Mouse (Mus musculus) CD4-positive helper T cell, adult 2 months (primary cell): ENCODE measurements around the gene Rpn1.

Experiments
- DNase-seq: peaks from one replicate; pipeline ENCODE4 v3.0.0-alpha.2; 2012; ENCODE audit warnings: low read depth, missing footprints, low spot score

Gene Rpn1

DNA sequence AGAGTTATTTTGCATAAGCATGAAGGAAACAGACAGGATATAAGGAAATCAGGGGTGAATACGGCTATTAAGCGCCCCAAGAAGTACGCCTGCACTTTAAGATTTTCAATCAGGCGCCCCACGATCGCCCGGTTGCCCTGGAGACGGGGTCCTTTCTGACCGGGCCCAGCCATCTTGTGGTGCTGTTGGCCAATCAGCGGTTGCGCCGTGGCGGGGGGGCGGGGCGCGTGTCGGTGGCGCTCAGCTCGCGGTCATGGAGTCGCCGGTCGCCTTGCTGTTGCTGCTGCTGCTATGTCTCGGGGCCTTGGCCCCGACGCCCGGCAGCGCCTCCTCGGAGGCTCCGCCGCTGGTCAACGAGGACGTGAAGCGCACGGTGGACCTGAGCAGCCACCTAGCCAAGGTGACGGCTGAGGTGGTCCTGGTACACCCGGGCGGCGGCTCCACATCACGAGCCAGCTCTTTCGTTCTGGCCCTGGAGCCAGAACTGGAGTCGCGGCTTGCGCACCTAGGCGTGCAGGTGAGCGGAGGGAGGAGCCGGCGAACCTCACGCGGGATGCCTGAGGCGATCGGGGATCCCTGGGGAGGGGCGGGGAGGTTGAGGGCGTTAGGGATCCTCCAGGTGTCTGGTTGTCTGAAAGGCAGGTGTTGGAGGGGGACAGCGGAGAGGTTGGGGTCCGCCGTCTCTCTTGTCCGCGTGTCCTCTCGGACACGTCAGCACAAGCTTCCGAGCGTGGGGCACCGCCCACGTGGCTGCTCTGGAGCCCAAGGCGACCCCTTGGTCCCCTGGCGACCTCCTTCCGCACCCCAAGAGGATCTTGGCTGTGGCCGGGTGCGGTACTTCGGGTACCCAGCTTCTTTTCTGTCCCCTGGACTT, at the start of gene Rpn1:
Gene Rpn1 (plus strand): TSS at position 205 of the 874 bp plus-strand sequence.
- DNase-seq, result peak; percentile 98

DNA sequence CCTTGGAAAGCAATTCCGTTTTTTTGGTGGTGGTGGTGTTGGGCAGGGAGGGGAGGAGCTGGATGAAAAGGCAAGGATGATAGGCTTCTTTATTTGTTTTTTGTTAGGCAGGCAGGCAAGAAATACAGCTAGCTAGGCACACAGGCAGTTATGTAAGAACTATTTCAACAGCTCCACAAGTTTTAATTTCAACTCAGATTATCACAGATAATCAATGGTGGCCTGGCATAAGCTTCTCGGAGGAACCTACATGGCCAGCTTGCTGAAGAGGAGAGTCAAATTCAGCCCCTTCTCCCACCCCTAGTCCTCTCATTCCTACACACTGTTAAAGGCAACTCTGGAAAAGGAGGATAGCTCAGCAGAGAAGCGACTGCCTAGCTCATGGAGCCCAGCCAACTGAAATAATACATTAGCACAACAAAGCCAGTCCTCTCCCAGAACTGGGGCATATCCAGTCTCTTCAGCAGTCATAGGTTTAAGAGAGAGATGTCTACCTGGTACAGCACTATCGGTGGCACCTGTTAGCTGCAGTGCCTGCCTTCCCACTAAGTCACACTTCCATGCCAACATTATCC, 46.7 kb upstream of the Rpn1 start:
- DNase-seq, result no peak

DNA sequence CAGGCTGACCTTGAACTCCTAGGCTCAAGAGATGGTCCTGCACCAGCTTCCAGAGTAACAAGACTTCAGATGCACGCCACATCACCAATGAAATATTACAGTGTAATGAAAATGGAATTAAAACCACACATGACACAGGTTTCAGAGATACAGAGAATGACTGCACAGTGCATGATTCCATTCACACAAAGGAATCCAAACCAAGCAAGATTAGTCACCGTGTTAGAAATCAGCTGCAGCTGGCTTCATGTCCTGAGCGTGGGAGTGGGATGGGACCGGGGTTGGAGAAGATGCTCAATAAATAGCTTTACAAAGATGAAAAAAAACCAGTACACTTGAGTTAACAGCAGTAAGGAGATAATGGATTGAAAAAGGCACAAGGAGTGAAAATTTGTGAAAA, 44.9 kb upstream of the Rpn1 start:
- DNase-seq, result no peak

DNA sequence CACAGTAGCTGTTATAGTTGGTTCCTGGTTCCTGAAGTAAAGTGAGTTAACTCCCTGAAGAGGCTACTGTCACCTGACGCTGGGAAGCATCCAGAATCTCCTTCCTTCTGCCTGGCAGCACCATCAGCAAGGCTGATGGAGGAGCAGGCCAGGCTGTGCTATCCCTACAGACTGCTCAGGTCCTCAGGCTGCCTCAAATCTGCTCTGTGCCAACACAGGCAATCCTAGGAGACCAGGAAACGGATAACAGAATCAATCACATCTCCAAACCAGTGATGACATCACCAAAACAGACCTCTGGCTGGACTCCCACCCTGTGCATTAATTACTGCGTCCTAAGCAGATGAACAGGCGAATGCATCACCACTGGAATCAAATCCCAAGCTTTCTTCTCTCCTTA, 43.1 kb upstream of the Rpn1 start:
- no peak for DNase-seq

DNA sequence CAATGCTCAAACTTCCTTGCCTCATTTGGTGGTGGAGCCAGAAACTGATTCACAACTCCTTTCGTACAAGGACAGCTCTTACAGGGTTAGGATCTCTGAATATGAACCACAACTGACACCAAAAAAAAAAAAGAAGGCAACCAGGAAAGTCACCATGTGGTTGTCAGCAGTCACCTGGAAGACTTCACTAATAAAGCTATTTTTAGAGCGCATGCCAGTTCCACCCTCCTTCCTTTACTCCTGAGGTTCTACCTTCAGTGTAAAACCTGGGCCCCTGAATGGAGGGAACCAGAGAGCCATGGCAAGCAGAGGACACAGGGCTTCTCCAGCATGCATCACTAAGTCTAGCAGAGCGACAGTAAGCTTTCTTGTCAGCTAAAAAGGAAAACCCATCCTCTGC, 41.9 kb upstream of the Rpn1 start:
- DNase-seq, result no peak

DNA sequence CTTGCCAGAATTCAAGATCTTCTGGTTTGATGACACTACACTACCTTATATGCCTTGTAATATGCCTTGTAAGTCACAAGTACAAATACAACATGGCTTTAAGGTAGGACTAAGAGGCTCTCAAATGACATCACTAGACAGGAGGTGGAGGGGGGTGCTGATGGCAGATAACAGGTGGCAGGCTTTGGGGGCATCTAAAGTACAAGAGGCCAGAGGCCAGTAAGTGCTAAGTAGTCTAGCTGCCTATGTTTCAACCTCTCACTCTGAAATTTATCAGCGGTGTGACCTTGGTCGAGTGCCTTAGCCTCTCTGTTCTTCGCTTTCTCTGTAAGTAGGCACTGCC, 40.1 kb upstream of the Rpn1 start:
- no peak for DNase-seq

DNA sequence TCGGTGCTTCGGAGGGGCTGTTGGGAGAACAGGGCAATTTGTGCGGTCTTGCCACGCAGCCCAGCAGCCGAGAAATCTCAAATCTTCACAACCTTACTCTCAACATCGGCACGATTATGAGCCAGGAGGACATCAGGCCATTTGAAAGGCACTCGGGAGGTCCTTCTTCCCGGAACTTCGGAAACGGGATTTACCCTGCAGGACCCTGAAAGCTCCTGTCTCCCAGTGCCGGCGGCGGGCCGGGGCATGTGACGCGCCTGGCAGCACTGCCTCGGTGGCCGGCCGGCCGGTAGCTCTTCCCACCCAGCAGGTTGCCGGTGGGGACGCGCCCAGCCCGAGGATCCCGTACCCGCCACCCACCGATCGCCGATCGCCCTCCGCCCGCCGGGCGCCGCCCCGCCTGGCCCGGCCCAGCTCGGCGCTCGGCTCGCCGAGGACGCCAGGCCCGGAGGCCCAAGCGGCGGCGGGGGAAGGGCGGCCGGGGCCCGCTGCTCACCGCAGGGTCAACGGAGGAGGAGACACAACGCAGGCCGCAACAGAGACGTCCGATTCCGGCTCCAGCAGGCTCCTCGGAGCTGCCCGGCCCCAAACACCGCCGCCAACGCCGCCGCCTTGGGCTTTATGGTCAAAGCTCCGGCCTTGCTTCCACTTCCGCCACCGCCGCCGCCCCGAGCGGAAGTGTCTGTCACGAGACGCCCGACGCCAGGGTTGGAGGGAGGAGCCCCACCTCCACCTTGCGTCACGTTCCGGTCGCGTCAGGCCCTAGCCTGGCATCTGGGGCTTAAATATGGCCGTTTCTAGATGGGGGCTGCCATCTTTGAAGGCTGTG, 39.5 kb upstream of the Rpn1 start, which contains the start of gene Rab7:
Gene Rab7 (minus strand): TSS at position 694 of the 829 bp plus-strand sequence.
- peak; percentile 96 for DNase-seq

DNA sequence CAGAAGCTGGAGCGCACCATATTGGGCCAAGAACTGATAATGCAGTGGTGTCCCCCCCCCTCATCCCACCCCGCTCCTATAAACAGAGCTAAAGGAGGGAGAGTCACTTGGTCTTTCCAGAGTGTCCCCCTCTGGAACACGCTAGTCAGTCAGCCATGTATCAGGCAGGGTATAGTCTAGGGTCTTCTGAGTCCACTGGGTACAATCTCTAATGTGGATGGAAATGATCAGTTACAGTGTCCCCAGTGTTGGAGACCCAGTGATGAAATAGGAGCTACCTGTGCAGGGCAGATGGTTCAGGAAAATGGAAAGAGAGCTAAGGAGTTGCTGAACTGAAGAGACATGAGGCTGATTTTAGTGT, 38.9 kb upstream of the Rpn1 start:
- no peak for DNase-seq

DNA sequence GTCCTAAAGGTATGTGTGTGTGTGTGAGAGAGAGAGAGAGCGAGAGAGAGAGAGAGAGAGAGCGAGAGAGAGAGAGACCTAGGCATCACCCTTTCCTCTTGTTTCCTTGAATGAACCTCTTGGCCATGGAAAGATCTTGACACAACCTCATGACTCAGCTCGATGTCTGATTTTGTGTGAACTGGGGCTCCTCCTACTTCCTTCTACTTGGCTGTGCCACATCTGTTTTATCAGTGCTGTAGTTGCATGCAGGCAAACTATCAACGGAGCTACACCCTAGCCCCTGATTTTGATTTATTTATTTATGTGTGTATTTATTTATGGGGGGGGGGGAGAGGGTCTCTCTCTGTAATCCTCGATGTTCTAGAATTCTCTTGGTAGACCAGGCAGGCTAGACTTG, 36.4 kb upstream of the Rpn1 start:
- no peak for DNase-seq

DNA sequence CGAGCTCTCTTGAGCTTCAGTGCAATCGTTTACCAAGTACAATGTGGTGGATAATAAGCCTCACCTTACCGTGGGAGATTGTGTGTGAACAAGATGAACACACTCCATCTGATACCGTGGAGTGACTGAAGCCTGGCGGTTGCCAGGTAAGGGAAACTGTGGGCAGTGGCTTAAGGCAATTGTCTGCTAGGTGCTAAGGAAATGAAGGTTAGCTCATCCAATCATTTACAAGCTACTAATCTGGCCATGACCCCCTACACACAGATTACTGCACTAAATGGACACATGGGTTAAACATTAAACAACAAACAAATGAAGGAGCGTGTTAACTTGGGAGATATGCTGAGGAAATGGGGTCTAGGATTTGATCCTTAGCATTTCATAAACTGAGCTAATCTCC, 35.3 kb upstream of the Rpn1 start:
- DNase-seq, result no peak

DNA sequence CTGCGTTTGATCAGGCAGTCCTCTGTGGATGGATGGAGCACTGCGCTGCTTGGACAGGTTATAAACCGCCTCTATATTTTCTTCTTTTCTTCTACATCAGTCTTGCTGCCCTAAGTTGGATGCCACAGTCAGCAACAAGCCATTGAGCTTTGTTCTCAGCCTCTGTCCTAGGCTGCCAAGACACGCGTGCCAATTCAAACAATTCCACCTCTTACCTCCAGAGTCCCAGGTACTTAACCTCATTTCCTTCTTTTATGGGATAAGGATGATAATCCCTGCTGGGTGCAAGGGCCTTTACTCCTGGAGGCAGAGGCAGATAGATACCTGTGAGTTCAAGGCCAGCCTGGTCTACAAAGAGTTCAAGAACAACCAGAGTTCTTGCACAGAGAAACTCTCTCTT, 33.1 kb upstream of the Rpn1 start:
- DNase-seq, result no peak

DNA sequence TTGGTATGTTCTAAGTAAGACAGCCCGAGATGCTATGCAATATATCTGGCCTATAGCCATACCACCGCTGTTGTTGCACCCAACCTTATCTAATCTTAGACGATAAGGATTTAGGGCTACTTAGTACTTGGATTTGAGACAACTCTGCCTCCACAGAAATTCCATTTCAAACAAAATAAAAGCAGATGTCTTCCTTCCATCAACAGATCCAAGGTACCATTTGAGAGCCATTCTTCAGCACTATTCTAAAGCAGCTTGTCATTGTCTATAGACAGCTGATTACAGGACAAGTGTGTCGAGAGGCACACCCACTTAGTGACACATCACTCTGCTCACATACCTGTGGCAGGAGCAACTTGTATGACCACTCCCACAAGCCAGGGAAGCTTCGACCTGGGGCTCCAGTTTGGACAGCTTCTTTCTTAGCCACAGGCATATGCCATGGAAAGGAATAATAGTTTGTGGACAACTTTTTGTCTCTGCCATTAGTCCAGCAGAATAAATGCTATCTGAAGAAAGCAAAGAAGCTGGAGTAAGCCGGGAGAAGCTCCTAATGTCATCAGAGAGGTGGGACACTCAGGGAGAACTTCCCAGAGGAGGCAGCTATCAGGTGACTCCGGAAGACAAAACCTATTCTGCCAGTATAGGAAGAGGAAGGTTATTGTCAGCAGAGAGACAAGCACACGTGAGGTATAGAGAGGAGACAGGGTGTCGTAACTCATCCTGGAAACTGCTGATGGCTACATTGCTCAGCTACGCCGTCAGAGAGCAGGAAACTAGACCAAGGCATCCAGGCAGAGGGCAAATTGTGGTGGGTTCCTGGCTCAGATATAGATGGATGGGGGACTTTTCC, 30.8 kb upstream of the Rpn1 start:
- no peak for DNase-seq

DNA sequence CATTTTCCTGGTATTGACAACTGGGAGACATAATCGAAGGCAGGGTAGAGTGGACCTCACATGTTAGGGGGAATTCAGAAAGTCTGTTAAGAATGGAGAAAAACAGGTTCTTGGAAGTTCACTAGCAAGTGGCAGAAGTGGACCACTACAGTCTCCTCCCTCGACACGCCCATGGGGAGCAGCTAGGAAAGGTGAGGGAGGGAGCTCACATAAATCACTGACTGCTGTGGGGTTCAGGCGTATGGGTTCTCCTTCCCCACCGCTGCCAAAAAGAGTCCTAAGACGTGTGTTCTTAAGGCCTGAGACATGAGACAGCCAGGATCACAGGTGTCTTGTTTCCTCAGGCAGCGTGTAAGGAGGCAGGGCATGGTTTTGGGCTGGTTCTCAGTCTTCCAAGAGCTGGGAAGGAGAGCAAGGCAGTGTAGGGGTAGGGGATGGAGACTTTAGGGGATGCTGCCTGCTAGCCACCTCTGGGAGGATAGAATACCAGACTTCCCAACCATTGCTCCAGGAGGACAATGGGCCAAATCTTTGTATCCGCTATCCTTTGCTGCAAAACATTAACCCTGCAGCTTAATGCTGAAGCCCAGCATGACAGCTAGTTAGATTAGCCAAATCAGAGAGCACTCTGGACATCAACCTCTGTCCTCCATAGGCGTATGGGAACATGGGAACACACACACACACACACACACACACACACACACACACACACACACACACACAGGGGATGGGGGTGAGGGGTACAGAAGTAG, 30.0 kb upstream of the Rpn1 start:
- no peak for DNase-seq

DNA sequence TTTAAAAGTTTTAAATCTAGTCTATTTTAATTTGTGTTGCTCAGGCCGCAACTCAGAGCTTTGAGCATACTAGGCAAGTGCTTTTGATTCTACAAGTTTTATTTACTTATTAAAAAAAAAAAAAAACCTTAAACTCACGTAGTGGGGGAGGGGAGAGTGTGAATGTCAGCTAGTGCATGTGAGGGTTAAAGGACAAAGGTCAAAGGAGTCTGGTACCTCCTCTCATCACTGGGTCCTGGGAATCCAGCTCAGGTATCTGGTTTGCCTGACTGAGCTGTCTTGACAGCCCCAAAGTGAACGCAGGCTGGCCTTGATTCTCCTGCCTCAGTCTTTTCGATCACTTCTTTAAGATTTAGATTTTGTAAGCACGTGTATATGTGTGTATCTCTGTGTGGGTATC, 28.6 kb upstream of the Rpn1 start:
- DNase-seq, result no peak

DNA sequence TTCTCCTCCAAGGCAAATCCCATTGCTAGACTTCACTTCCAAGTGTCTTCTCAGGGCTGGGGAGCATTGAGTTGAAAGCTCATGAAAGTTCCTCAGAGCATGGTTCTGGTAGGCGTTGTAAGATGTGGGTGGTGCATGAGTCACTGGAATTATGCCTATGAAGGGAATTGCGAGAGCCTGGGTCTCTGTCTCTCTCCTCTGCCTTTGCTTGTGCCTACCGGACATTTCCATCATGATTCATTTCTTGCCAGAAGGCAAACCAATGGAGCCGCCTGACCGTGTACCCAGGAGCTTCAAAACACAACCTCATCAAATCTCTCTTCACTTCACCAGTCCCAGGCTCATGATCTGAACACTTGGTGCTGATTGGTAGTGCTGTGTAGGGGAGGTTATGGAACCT, 27.4 kb upstream of the Rpn1 start:
- no peak for DNase-seq

DNA sequence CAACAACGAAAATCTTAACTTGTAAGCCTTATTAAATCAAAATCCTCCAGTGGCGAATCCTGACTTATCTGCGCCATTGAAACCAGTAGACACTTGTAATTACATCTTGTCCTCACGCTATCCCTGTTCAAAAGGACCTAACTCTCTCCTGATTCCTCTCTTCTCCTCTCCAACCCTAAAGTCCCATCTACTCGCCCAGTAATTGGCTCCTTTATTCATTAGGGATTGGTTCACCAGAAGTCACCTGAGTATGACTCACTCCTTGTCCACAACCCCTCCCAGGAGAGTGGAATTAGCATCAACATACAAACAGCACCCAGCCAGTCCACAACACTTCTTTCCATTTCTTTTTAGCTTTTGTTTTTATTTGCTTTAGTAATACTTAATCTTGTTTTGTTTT, 24.4 kb upstream of the Rpn1 start:
- no peak for DNase-seq

DNA sequence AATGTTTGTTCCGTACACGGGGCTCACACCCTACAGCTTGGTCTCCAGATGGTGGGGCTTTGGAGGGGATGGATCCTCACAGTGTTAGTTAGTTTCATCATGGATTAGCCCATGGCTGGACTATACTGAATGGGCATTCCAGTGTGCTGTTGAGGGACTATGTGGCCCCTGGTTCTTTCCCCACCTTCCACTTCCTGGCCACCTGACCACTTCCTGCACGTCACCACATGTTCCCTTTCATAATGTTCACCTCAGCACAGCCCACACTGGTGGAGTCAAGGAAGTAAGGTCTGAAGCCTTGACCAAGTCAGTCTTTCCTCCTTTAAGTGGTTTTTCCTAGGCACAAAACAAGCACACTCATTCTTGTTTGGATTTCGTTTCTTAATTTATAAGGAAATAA, 23.7 kb upstream of the Rpn1 start:
- DNase-seq, result no peak

DNA sequence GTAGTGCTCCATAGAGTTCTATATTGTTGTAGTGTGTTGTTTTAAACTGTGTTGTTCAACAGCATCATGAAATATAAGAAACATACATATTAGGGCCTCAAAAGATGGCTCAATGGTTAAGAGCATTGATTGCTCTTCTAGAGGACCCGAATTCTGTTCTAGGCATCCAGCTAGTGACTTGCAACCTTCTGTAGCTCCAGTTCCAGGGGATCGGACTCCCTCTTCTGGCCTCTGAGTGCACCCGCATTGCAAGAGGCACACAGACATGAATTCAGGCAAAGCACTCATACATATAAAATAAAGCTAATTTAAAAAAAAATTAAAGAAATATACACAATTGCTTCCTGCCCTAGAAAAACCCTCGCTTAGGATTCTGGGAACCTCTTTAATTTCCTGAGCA, 22.9 kb upstream of the Rpn1 start:
- DNase-seq, result no peak

DNA sequence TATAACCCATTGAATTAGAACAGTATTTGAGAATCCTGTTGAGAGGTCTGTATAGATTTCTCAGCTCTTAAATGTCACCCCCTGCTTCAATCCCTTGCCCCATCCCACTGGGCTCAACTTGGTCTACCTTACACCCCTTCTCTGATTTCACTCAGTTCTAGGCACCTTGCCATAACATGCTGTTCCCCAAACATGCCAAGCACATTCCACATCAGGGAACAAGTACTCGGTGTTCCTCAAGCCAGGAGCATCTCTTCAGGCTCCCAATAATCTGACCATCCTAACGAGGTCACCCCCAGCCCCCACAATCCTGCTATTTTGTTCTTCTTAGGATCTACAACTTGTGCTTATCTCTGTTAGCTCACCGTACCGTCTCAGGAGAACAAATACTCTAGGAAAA, 21.9 kb upstream of the Rpn1 start:
- no peak for DNase-seq

DNA sequence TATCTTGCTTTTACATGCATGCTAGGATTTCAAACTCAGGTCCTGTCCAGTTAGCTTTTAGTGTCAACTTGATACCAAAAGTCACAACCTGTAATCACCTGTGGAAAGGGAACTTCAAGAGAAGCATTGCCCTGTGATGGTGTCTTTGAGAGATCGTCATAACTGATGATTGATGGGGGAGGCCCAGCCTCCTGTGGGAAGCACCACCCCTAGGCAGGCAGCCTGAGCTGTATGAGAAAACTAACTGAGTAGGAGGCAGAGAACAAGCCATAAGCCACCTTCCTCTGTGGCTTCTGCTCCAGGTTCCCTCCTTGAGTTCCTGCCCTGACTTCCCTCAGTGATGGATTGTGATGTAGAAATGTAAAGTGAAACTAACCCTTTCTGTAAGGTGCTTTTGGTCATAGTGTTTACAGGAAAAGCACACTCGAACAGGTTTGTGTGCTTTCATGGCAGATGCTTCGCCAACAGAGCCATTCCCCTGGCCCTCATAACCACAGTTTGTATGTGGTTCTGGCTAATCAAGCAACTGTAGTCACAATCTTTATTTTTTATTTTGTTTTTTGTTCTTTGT, 20.1 kb upstream of the Rpn1 start:
- DNase-seq, result peak; percentile 19

DNA sequence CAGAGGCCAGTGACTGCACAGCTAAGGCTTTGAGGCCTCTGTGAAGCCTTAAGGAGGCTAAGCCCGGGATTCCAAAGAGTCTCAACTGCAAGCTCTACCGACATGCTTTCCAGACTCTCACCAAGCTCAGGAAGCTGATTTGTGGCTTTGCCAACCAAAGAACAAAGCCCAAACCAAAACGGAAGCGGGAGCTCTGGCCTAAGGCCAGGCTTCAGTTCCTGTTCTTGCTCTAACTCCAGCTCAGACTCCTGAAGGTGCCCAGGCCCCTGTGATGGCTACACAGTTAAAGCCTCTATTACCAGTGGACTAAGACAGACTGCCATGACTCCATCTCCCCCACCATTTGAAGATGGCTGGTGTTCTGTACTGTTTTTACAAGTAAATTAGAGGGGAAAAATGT, 19.2 kb upstream of the Rpn1 start:
- no peak for DNase-seq
